Mouse (Mus musculus): Measurements from ENCODE around the gene Gusb.

- TF ChIP-seq POLR2A (IDR thresholded peaks at IDR 0.05; ENCODE audit: borderline replicate concordance, insufficient read depth, low read length) (peak; percentile 51; the same call in 1 of the 2 replicates), CTCF (IDR thresholded peaks at IDR 0.05; ENCODE audit: borderline replicate concordance, insufficient read depth, low read depth, low read length) (no peak)
Measured at GRCm38 (mm10) chr5:130002301-130003146, at the start of gene Gusb.

Data from cerebellum, adult 2 months (tissue).